Mouse (Mus musculus): Measurements from ENCODE around the gene Vav3.

Gene Vav3

GRCm38 (mm10) chr3:109352690-109353089, 12.2 kb downstream of the Vav3 start:
- DNase-seq (ENCODE audit: low read depth, low spot score) = no peak

GRCm38 (mm10) chr3:109353814-109354213, 13.4 kb downstream of the Vav3 start:
- DNase-seq (ENCODE audit: low read depth, low spot score) = no peak

- no peak for DNase-seq (ENCODE audit: low read depth, low spot score)
Observed at GRCm38 (mm10) chr3:109355158-109355557, 14.7 kb downstream of the Vav3 start.

- no peak for DNase-seq (ENCODE audit: low read depth, low spot score)
Observed at GRCm38 (mm10) chr3:109360746-109361145, 20.3 kb downstream of the Vav3 start.

- no peak for DNase-seq (ENCODE audit: low read depth, low spot score)
Observed at GRCm38 (mm10) chr3:109361882-109362281, 21.4 kb downstream of the Vav3 start.

GRCm38 (mm10) chr3:109362310-109362709, 21.9 kb downstream of the Vav3 start:
- DNase-seq (ENCODE audit: low read depth, low spot score) = no peak

- DNase-seq (ENCODE audit: low read depth, low spot score) = no peak
Observed at GRCm38 (mm10) chr3:109363522-109363921, 23.1 kb downstream of the Vav3 start.

- DNase-seq (ENCODE audit: low read depth, low spot score) = no peak
Observed at GRCm38 (mm10) chr3:109365875-109366274, 25.4 kb downstream of the Vav3 start.

- DNase-seq (ENCODE audit: low read depth, low spot score) = no peak
Observed at GRCm38 (mm10) chr3:109366411-109366851, 26.0 kb downstream of the Vav3 start.

- DNase-seq (ENCODE audit: low read depth, low spot score) = no peak
Observed at GRCm38 (mm10) chr3:109368383-109369289, 28.2 kb downstream of the Vav3 start.

GRCm38 (mm10) chr3:109371576-109371975, 31.1 kb downstream of the Vav3 start:
- DNase-seq (ENCODE audit: low read depth, low spot score) = no peak

- DNase-seq (ENCODE audit: low read depth, low spot score) = no peak
Observed at GRCm38 (mm10) chr3:109372678-109373077, 32.2 kb downstream of the Vav3 start.

GRCm38 (mm10) chr3:109378278-109378677, 37.8 kb downstream of the Vav3 start:
- DNase-seq (ENCODE audit: low read depth, low spot score) = no peak

- no peak for DNase-seq (ENCODE audit: low read depth, low spot score)
Observed at GRCm38 (mm10) chr3:109378684-109379083, 38.2 kb downstream of the Vav3 start.

GRCm38 (mm10) chr3:109388730-109389129, 48.3 kb downstream of the Vav3 start:
- no peak for DNase-seq (ENCODE audit: low read depth, low spot score)

GRCm38 (mm10) chr3:109401527-109401926, 61.1 kb downstream of the Vav3 start:
- peak; percentile 25 for DNase-seq (ENCODE audit: low read depth, low spot score)

GRCm38 (mm10) chr3:109411294-109411693, 70.8 kb downstream of the Vav3 start:
- no peak for DNase-seq (ENCODE audit: low read depth, low spot score)

GRCm38 (mm10) chr3:109420403-109420802, 80.0 kb downstream of the Vav3 start:
- no peak for DNase-seq (ENCODE audit: low read depth, low spot score)

GRCm38 (mm10) chr3:109421019-109421418, 80.6 kb downstream of the Vav3 start:
- no peak for DNase-seq (ENCODE audit: low read depth, low spot score)

- no peak for DNase-seq (ENCODE audit: low read depth, low spot score)
Observed at GRCm38 (mm10) chr3:109423440-109424079, 83.1 kb downstream of the Vav3 start.

- DNase-seq (ENCODE audit: low read depth, low spot score) = peak; percentile 17
Observed at GRCm38 (mm10) chr3:109431285-109431684, 90.8 kb downstream of the Vav3 start.

- no peak for DNase-seq (ENCODE audit: low read depth, low spot score)
Observed at GRCm38 (mm10) chr3:109438552-109438951, 98.1 kb downstream of the Vav3 start.

- no peak for DNase-seq (ENCODE audit: low read depth, low spot score)
Observed at GRCm38 (mm10) chr3:109439253-109439652, 98.8 kb downstream of the Vav3 start.

All from forelimb bud, embryonic 11.5 days (tissue).